In the genomic region with DNA sequence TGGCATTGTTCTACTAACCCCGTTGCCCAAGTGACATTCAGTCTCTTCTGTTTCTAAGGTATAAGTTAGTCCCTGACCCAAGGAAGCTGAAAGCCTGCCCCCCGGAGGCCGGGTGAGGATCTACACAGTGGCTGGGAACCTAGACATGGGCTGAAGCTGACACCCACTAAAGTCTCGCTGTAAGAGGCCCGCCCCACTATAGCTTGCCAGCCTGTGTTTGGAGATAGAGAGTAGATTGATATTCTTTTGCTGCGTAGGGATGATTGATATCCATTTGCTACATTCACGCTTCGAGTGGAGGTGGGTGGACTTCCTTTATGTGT, we compare ENCODE assay signal across 10 mouse cellular contexts. TPM values are rescaled to one million over a fixed set of nuclear protein-coding genes. Genes with fewer than 3 reads are reported as not detected.
A peak's percentile ranks its signal among the peaks of the same experiment; 100 is the strongest.
DNase-seq lines count a peak whose midpoint lies in the region; ATAC-seq lines count a peak whose summit lies in the region.
"Had no signal": no experiment of that assay in that cellular context is flagged by ENCODE, and none has a peak within 500 bp of the region (broad histone marks: within the 10 kb centered on the region; RNA-seq: fewer than 3 reads in every experiment).

No protein-coding gene starts in this region.

- no peaks in the 10 kb centered on the region for H3K9me3 ChIP-seq in neural tube, embryonic 11.5 days (ENCODE audit: control insufficient read depth, low read length)
- no peaks in the 10 kb centered on the region for H3K9me3 ChIP-seq in hindbrain, embryonic 16.5 days (ENCODE audit: control insufficient read depth, low read length)
- no peaks in the 10 kb centered on the region for H3K9me3 ChIP-seq in midbrain, embryonic 15.5 days

- 6% methylated on average over 8 of the region's 8 CpGs for WGBS in neural tube, embryonic 11.5 days
- 8% methylated on average over 8 of the region's 8 CpGs for WGBS in hindbrain, embryonic 16.5 days
- 1% methylated on average over 8 of the region's 8 CpGs for WGBS in midbrain, embryonic 15.5 days

- peak overlapping the region; percentile 27; the same call in 1 of the 2 replicates for H3K4me2 ChIP-seq in neural tube, embryonic 11.5 days (ENCODE audit: low read depth)
- peak overlapping the region; percentile 36; the same call in 1 of the 2 replicates for H3K4me2 ChIP-seq in hindbrain, embryonic 16.5 days (ENCODE audit: low read length)
- H3K4me2 ChIP-seq in midbrain, embryonic 15.5 days, result peak overlapping the region; percentile 18

- no peaks in the 10 kb centered on the region for H3K36me3 ChIP-seq in neural tube, embryonic 11.5 days (ENCODE audit: control insufficient read depth, insufficient read depth, low read length)
- H3K36me3 ChIP-seq in hindbrain, embryonic 16.5 days (ENCODE audit: control insufficient read depth, insufficient read depth, low read length), result no peaks in the 10 kb centered on the region
- H3K36me3 ChIP-seq in midbrain, embryonic 15.5 days (replicated peaks), result no peaks in the 10 kb centered on the region

- H3K9ac ChIP-seq in neural tube, embryonic 11.5 days (ENCODE audit: low read length), result no peak overlapping the region
- H3K9ac ChIP-seq in hindbrain, embryonic 16.5 days (ENCODE audit: low read depth, low read length), result no peak overlapping the region
- H3K9ac ChIP-seq in midbrain, embryonic 15.5 days, result no peak overlapping the region

- H3K27ac ChIP-seq in neural tube, embryonic 11.5 days (ENCODE audit: low read depth, low read length), result no peak overlapping the region
- no peak overlapping the region for H3K27ac ChIP-seq in hindbrain, embryonic 16.5 days (ENCODE audit: low read depth, low read length)
- no peak overlapping the region for H3K27ac ChIP-seq in midbrain, embryonic 15.5 days

- peaks cover 77% of the 10 kb centered on the region for H3K27me3 ChIP-seq in neural tube, embryonic 11.5 days (ENCODE audit: control insufficient read depth, insufficient read depth, low read length)
- H3K27me3 ChIP-seq in hindbrain, embryonic 16.5 days (replicated peaks; ENCODE audit: control insufficient read depth, insufficient read depth, low read length), result peaks cover 70% of the 10 kb centered on the region
- H3K27me3 ChIP-seq in midbrain, embryonic 15.5 days (replicated peaks), result peaks cover 73% of the 10 kb centered on the region

- intact Hi-C loops in gastrocnemius, postnatal 14 days (cut with DNase I; ENCODE audit: low total_unique reads), result no loop called here

- DNase-seq in cerebellum, postnatal 10 days, result peak; percentile 49 to 52
- DNase-seq in cerebellum, adult 8-10 months, result no peak
- DNase-seq in neural tube, embryonic 11.5 days (ENCODE audit: low spot score), result peak; percentile 38
- no peak for DNase-seq in neural tube, embryonic 10.5 days (ENCODE audit: extremely low spot score, low spot score)
- DNase-seq in gastrocnemius, postnatal 14 days, result no peak
- DNase-seq in retina, embryonic 14.5 days (ENCODE audit: low spot score), result no peak

- H3K4me3 ChIP-seq in neural tube, embryonic 11.5 days (ENCODE audit: low read depth, low read length), result 0 out of 2 replicates have a peak overlapping the region, but pooled peaks have one; percentile 1
- H3K4me3 ChIP-seq in hindbrain, embryonic 16.5 days (ENCODE audit: low read length), result no peak overlapping the region
- no peak overlapping the region for H3K4me3 ChIP-seq in midbrain, embryonic 15.5 days
- H3K4me3 ChIP-seq: erythroblast, embryonic 14.5 days had no signal

- ATAC-seq in neural tube, embryonic 11.5 days (ENCODE audit: insufficient read depth, low FRiP score, low TSS enrichment), result no peak
- no peak for ATAC-seq in hindbrain, embryonic 16.5 days
- ATAC-seq in midbrain, embryonic 15.5 days (replicated peaks), result no peak

- H3K4me1 ChIP-seq in neural tube, embryonic 11.5 days (ENCODE audit: control insufficient read depth, insufficient read depth, low read length), result no peaks in the 10 kb centered on the region; the same call in 1 of the 2 replicates
- no peaks in the 10 kb centered on the region for H3K4me1 ChIP-seq in hindbrain, embryonic 16.5 days (ENCODE audit: control insufficient read depth, insufficient read depth, low read depth, low read length)
- peaks cover 11% of the 10 kb centered on the region for H3K4me1 ChIP-seq in midbrain, embryonic 15.5 days

RNA-seq across cellular contexts. Expression of a gene that starts 1.8 kb away (rescaled TPM):
- not detected in 2 replicates for polyA plus RNA-seq in neural tube, embryonic 11.5 days (2014; fragmentation: Nextera tagmentation; extraction: Ambion mirVana)
- not detected in 2 replicates for polyA plus RNA-seq in hindbrain, embryonic 16.5 days (2015; fragmentation: Nextera tagmentation; extraction: Ambion mirVana)
- 2.2 and 2.4 TPM in 2 replicates for polyA plus RNA-seq in midbrain, embryonic 15.5 days (2015; fragmentation: Nextera tagmentation; extraction: Ambion mirVana)
- not detected for total RNA-seq in gastrocnemius, postnatal 14 days (2021)
- polyA plus RNA-seq: C2C12; erythroblast, embryonic 14.5 days had no signal

Comparison
In these comparisons a context has a peak if more than half of its experiments do, and no peak if none do; other contexts are left out.
1. DNase-seq: peak in cerebellum, postnatal 10 days (2 of 2) and neural tube, embryonic 11.5 days (single experiment); none in cerebellum, adult 8-10 months (single experiment), neural tube, embryonic 10.5 days (single experiment), gastrocnemius, postnatal 14 days (single experiment) and retina, embryonic 14.5 days (single experiment).
2. Peak in every context shown above with its lines, with median percentiles within 50 percentile points of each other: H3K4me2 ChIP-seq.